Mouse (Mus musculus): Measurements from ENCODE around the gene Mfsd4a.

- no peak for TF ChIP-seq POLR2A (IDR thresholded peaks at IDR 0.05; ENCODE audit: extremely low read depth, insufficient read depth, low read length)
- no peak for TF ChIP-seq CTCF (IDR thresholded peaks at IDR 0.05; ENCODE audit: extremely low read depth, insufficient read depth, low read length)
These were observed 17.6 kb upstream of the Mfsd4a start for GRCm38 (mm10) chr1:132085181-132086049.
